Mouse (Mus musculus): ENCODE results near the gene Padi4. TPM values are rescaled to one million over a fixed set of nuclear protein-coding genes. Genes with fewer than 3 reads are reported as not detected.

Gene Padi4
- polyA plus RNA-seq, 1 experiment from 2014 or later = 2.7 TPM

GRCm38 (mm10) chr4:140809118-140809517 is 35.1 kb upstream of the Padi4 start:
- Histone ChIP-seq H3K9ac (no peak overlapping the region), H3K4me2 (replicated peaks) (no peak overlapping the region), H3K4me3 (replicated peaks) (no peak overlapping the region), H3K4me1 (replicated peaks) (peaks cover 15% of the 10 kb centered on the region; the same call in 1 of the 2 replicates), H3K27ac (no peak overlapping the region), H3K27me3 (replicated peaks) (no peaks in the 10 kb centered on the region; the same call in 1 of the 2 replicates), H3K36me3 (no peaks in the 10 kb centered on the region), H3K9me3 (no peaks in the 10 kb centered on the region)
- no peak for ATAC-seq
- WGBS = 72% methylated on average over 8 of the region's 8 CpGs

GRCm38 (mm10) chr4:140804601-140805000 is 30.6 kb upstream of the Padi4 start:
- H3K36me3 ChIP-seq = no peaks in the 10 kb centered on the region
- H3K4me2 ChIP-seq (replicated peaks) = no peak overlapping the region
- H3K4me1 ChIP-seq (replicated peaks) = no peaks in the 10 kb centered on the region
- ATAC-seq = no peak
- 68% methylated on average over 9 of the region's 9 CpGs for WGBS
- no peak overlapping the region for H3K27ac ChIP-seq
- H3K9me3 ChIP-seq = no peaks in the 10 kb centered on the region
- H3K27me3 ChIP-seq (replicated peaks) = no peaks in the 10 kb centered on the region; the same call in 1 of the 2 replicates
- no peak overlapping the region for H3K4me3 ChIP-seq (replicated peaks)
- H3K9ac ChIP-seq = no peak overlapping the region

GRCm38 (mm10) chr4:140801364-140801763 is 27.3 kb upstream of the Padi4 start:
- no peak overlapping the region for H3K4me3 ChIP-seq (replicated peaks)
- H3K9me3 ChIP-seq = no peaks in the 10 kb centered on the region
- H3K4me1 ChIP-seq (replicated peaks) = no peaks in the 10 kb centered on the region
- H3K27me3 ChIP-seq (replicated peaks) = no peaks in the 10 kb centered on the region
- peak; percentile 71 for ATAC-seq
- WGBS = 59% methylated on average over 3 of the region's 3 CpGs
- no peak overlapping the region for H3K4me2 ChIP-seq (replicated peaks)
- no peaks in the 10 kb centered on the region for H3K36me3 ChIP-seq
- H3K9ac ChIP-seq = no peak overlapping the region
- no peak overlapping the region for H3K27ac ChIP-seq

GRCm38 (mm10) chr4:140796786-140797185 is 22.8 kb upstream of the Padi4 start:
- 79% methylated on average over 3 of the region's 3 CpGs for WGBS
- ATAC-seq = no peak

GRCm38 (mm10) chr4:140794678-140795077 is 20.6 kb upstream of the Padi4 start:
- WGBS = 77% methylated on average over 9 of the region's 9 CpGs
- Histone ChIP-seq H3K4me3 (replicated peaks) (no peak overlapping the region), H3K36me3 (no peaks in the 10 kb centered on the region), H3K27ac (no peak overlapping the region), H3K4me2 (replicated peaks) (no peak overlapping the region), H3K4me1 (replicated peaks) (peaks cover 7% of the 10 kb centered on the region; the same call in 1 of the 2 replicates), H3K9me3 (no peaks in the 10 kb centered on the region), H3K27me3 (replicated peaks) (no peaks in the 10 kb centered on the region), H3K9ac (no peak overlapping the region)
- no peak for ATAC-seq

More at GRCm38 (mm10) chr4:140796786-140797185, 22.8 kb upstream of the Padi4 start:
- no peak overlapping the region for H3K27ac ChIP-seq
- H3K9ac ChIP-seq = no peak overlapping the region
- no peaks in the 10 kb centered on the region for H3K9me3 ChIP-seq
- H3K4me2 ChIP-seq (replicated peaks) = no peak overlapping the region
- no peaks in the 10 kb centered on the region; the same call in 1 of the 2 replicates for H3K4me1 ChIP-seq (replicated peaks)
- no peaks in the 10 kb centered on the region for H3K27me3 ChIP-seq (replicated peaks)
- no peak overlapping the region for H3K4me3 ChIP-seq (replicated peaks)
- no peaks in the 10 kb centered on the region for H3K36me3 ChIP-seq

GRCm38 (mm10) chr4:140793795-140794194 is 19.8 kb upstream of the Padi4 start:
- WGBS = 67% methylated on average over 9 of the region's 9 CpGs

GRCm38 (mm10) chr4:140792584-140792983 is 18.5 kb upstream of the Padi4 start:
- ATAC-seq = peak; percentile 81
- H3K9me3 ChIP-seq = no peaks in the 10 kb centered on the region

More at GRCm38 (mm10) chr4:140793795-140794194, 19.8 kb upstream of the Padi4 start:
- Histone ChIP-seq H3K4me3 (replicated peaks) (no peak overlapping the region), H3K36me3 (no peaks in the 10 kb centered on the region), H3K9ac (no peak overlapping the region), H3K27me3 (replicated peaks) (no peaks in the 10 kb centered on the region), H3K27ac (no peak overlapping the region), H3K9me3 (no peaks in the 10 kb centered on the region), H3K4me2 (replicated peaks) (no peak overlapping the region), H3K4me1 (replicated peaks) (peaks cover 8% of the 10 kb centered on the region; the same call in 1 of the 2 replicates)
- ATAC-seq = no peak

GRCm38 (mm10) chr4:140791071-140791470 is 17.0 kb upstream of the Padi4 start:
- H3K36me3 ChIP-seq = no peaks in the 10 kb centered on the region
- H3K27me3 ChIP-seq (replicated peaks) = no peaks in the 10 kb centered on the region
- H3K9me3 ChIP-seq = no peaks in the 10 kb centered on the region
- H3K4me3 ChIP-seq (replicated peaks) = no peak overlapping the region
- H3K4me1 ChIP-seq (replicated peaks) = peaks cover 8% of the 10 kb centered on the region; the same call in 1 of the 2 replicates
- H3K27ac ChIP-seq = no peak overlapping the region
- WGBS = 84% methylated on average over 16 of the region's 16 CpGs
- no peak overlapping the region for H3K4me2 ChIP-seq (replicated peaks)
- no peak overlapping the region for H3K9ac ChIP-seq
- ATAC-seq = no peak

More at GRCm38 (mm10) chr4:140792584-140792983, 18.5 kb upstream of the Padi4 start:
- H3K27me3 ChIP-seq (replicated peaks) = no peaks in the 10 kb centered on the region
- no peak overlapping the region for H3K9ac ChIP-seq
- no peak overlapping the region for H3K27ac ChIP-seq
- WGBS = 64% methylated on average over 7 of the region's 7 CpGs
- peaks cover 8% of the 10 kb centered on the region; the same call in 1 of the 2 replicates for H3K4me1 ChIP-seq (replicated peaks)
- H3K4me2 ChIP-seq (replicated peaks) = no peak overlapping the region; the same call in 1 of the 2 replicates
- no peak overlapping the region for H3K4me3 ChIP-seq (replicated peaks)
- no peaks in the 10 kb centered on the region for H3K36me3 ChIP-seq

- H3K27ac ChIP-seq = no peak overlapping the region
- no peaks in the 10 kb centered on the region for H3K27me3 ChIP-seq (replicated peaks)
- no peaks in the 10 kb centered on the region for H3K9me3 ChIP-seq
- peaks cover 8% of the 10 kb centered on the region; the same call in 1 of the 2 replicates for H3K4me1 ChIP-seq (replicated peaks)
- H3K4me2 ChIP-seq (replicated peaks) = no peak overlapping the region
- H3K36me3 ChIP-seq = no peaks in the 10 kb centered on the region
- no peak overlapping the region for H3K9ac ChIP-seq
- WGBS = 74% methylated on average over 4 of the region's 4 CpGs
- no peak overlapping the region for H3K4me3 ChIP-seq (replicated peaks)
- peak; percentile 2; the same call in 1 of the 2 replicates for ATAC-seq
These were observed 15.9 kb upstream of the Padi4 start for GRCm38 (mm10) chr4:140789983-140790382.

- no peak overlapping the region for H3K4me2 ChIP-seq (replicated peaks)
- WGBS = 46% methylated on average over 6 of the region's 6 CpGs
- ATAC-seq = peak; percentile 26; the same call in 1 of the 2 replicates
- H3K36me3 ChIP-seq = no peaks in the 10 kb centered on the region
- H3K4me3 ChIP-seq (replicated peaks) = no peak overlapping the region
- H3K9ac ChIP-seq = no peak overlapping the region
- H3K4me1 ChIP-seq (replicated peaks) = peaks cover 8% of the 10 kb centered on the region; the same call in 1 of the 2 replicates
- H3K9me3 ChIP-seq = no peaks in the 10 kb centered on the region
- no peaks in the 10 kb centered on the region for H3K27me3 ChIP-seq (replicated peaks)
- no peak overlapping the region for H3K27ac ChIP-seq
These were observed 14.9 kb upstream of the Padi4 start for GRCm38 (mm10) chr4:140788983-140789382.

- Histone ChIP-seq H3K27me3 (replicated peaks) (no peaks in the 10 kb centered on the region), H3K4me2 (replicated peaks) (no peak overlapping the region), H3K4me3 (replicated peaks) (no peak overlapping the region), H3K9me3 (no peaks in the 10 kb centered on the region), H3K4me1 (replicated peaks) (peaks cover 8% of the 10 kb centered on the region; the same call in 1 of the 2 replicates), H3K9ac (no peak overlapping the region), H3K27ac (no peak overlapping the region), H3K36me3 (no peaks in the 10 kb centered on the region)
- ATAC-seq = no peak
- WGBS = 86% methylated on average over 6 of the region's 6 CpGs
These were observed 14.2 kb upstream of the Padi4 start for GRCm38 (mm10) chr4:140788264-140788663.

- Histone ChIP-seq H3K9me3 (no peaks in the 10 kb centered on the region), H3K27ac (no peak overlapping the region), H3K4me1 (replicated peaks) (peaks cover 8% of the 10 kb centered on the region; the same call in 1 of the 2 replicates), H3K9ac (no peak overlapping the region), H3K36me3 (no peaks in the 10 kb centered on the region), H3K27me3 (replicated peaks) (no peaks in the 10 kb centered on the region), H3K4me2 (replicated peaks) (no peak overlapping the region), H3K4me3 (replicated peaks) (no peak overlapping the region)
- no peak for ATAC-seq
- WGBS = 59% methylated on average over 4 of the region's 4 CpGs
These were observed 13.4 kb upstream of the Padi4 start for GRCm38 (mm10) chr4:140787414-140787813.

GRCm38 (mm10) chr4:140785217-140785616 is 11.2 kb upstream of the Padi4 start:
- Histone ChIP-seq H3K4me2 (replicated peaks) (no peak overlapping the region), H3K4me1 (replicated peaks) (peaks cover 6% of the 10 kb centered on the region; the same call in 1 of the 2 replicates), H3K36me3 (no peaks in the 10 kb centered on the region), H3K9ac (no peak overlapping the region), H3K4me3 (replicated peaks) (no peak overlapping the region), H3K9me3 (no peaks in the 10 kb centered on the region), H3K27me3 (replicated peaks) (no peaks in the 10 kb centered on the region), H3K27ac (no peak overlapping the region)
- WGBS = 78% methylated on average over 5 of the region's 5 CpGs
- ATAC-seq = no peak

All from intestine, embryonic 15.5 days (tissue).